Mouse (Mus musculus): ENCODE results near the gene Lhx3. TPM values are rescaled to one million over a fixed set of nuclear protein-coding genes. Genes with fewer than 3 reads are reported as not detected.

Lhx3 gene
- total RNA-seq, 1 experiment from 2014 or later = not detected

DNA sequence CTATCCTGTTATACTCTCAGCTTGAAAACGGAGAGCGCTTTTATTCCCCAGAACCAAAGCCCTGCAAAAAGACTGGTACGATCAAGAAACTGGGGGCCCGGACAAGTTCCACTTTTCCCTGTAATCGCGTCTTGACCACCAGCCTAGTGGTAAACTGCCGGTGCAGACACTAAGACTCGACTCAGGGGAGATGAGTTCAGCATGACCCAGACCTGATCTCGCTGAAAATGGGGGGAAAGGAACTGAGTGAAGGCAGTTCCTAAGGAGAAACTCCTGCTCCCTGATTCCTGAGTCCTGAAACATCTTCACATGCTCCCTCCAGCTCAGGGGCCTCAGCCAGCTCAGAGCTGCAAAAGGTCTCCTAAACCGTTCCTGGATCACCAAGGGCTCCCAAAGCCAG, 2.3 kb downstream of the Lhx3 start:
- no peak for ATAC-seq (ENCODE audit: extremely low read depth, insufficient number of reproducible peaks, low FRiP score, poor library complexity, severe bottlenecking)

DNA sequence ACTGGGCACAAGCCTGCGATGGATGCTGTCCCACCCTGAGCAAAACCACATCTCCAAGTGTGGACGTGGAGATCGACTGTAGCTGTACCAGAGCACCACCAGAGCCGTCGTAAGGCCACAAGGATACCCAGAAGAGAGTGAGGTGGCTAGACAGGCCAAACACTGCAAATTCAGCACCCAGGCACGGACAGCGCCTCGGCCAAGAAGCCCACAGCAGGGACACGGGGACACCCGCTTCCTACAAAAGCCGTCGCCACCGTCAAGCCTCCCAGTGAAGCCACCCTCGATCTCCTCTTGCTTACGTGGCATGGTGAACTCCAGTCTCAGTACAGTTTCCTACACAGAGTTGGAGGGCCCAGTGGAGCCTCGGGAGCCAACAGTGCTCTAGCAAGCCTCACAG, 3.0 kb downstream of the Lhx3 start:
- ATAC-seq (ENCODE audit: extremely low read depth, insufficient number of reproducible peaks, low FRiP score, poor library complexity, severe bottlenecking) = no peak

GRCm38 (mm10) chr2:26202849-26203475, 5.1 kb downstream of the Lhx3 start:
- no peak for ATAC-seq (ENCODE audit: extremely low read depth, insufficient number of reproducible peaks, low FRiP score, poor library complexity, severe bottlenecking)

GRCm38 (mm10) chr2:26201926-26202848, 5.9 kb downstream of the Lhx3 start:
- no peak for ATAC-seq (ENCODE audit: extremely low read depth, insufficient number of reproducible peaks, low FRiP score, poor library complexity, severe bottlenecking)

- no peak for ATAC-seq (ENCODE audit: extremely low read depth, insufficient number of reproducible peaks, low FRiP score, poor library complexity, severe bottlenecking)
These were observed 9.6 kb downstream of the Lhx3 start for GRCm38 (mm10) chr2:26198488-26198887.

GRCm38 (mm10) chr2:26194552-26195339, 13.3 kb downstream of the Lhx3 start:
- no peak for ATAC-seq (ENCODE audit: extremely low read depth, insufficient number of reproducible peaks, low FRiP score, poor library complexity, severe bottlenecking)

GRCm38 (mm10) chr2:26188517-26188916, 19.6 kb downstream of the Lhx3 start:
- peak; percentile 46 for ATAC-seq (ENCODE audit: extremely low read depth, insufficient number of reproducible peaks, low FRiP score, poor library complexity, severe bottlenecking)

DNA sequence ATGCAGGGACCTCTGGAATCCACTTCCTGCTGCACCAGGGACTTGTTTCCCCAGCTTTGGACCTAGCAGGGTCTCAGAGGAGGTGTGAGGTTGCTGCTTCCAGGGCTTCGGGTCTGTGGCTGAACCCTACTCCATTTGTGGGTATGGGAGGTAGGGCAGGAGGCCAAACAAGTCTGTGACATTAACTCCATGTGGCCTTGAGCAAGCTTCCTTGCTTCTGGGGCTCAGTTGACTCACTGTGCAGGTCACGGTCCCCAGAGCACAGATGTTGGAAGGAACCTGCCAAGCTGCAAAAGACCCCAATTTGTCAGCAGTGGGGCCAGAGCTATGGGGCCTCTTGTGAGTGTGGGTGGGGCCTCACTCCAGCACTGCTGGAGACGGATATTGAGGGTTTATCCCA, 23.7 kb downstream of the Lhx3 start:
- ATAC-seq (ENCODE audit: extremely low read depth, insufficient number of reproducible peaks, low FRiP score, poor library complexity, severe bottlenecking) = no peak

DNA sequence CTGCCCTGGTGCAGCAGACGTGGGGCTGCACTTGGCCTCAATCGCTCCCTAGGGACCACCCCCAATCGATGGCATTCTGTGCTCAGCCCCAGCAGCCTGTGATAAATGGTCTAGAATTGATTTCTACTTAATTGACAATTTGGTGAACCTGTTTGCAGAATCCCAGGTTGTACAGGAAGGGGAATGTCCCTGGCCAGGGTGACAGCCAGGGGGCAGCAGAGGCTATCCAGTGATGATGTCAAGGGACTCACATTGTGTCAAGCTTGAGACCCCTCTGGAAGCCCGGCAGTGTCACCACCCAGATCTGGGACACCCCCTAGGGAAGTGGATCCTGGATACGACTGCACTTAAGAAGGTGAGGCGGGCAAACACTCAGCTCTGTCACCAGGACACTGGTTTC, 25.4 kb downstream of the Lhx3 start:
- no peak for ATAC-seq (ENCODE audit: extremely low read depth, insufficient number of reproducible peaks, low FRiP score, poor library complexity, severe bottlenecking)

- ATAC-seq (ENCODE audit: extremely low read depth, insufficient number of reproducible peaks, low FRiP score, poor library complexity, severe bottlenecking) = no peak
These were observed 30.9 kb downstream of the Lhx3 start for GRCm38 (mm10) chr2:26177189-26177588.

DNA sequence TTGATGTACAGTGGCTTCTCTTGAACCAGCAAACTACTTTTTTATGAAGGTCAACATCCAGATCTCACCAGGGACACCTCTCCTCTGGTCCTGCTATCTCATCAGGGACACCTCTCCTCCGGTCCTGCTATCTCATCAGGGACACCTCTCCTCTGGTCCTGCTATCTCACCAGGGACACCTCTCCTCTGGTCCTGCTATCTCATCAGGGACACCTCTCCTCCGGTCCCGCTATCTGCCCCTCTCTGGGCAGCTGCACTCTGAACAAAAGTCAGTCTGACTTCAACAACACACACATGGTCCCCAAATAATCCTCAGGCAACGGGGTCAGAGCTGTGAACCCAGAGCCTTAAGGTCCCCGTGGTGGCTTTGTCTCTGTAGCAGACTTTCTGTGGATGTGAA, 31.4 kb downstream of the Lhx3 start:
- ATAC-seq (ENCODE audit: extremely low read depth, insufficient number of reproducible peaks, low FRiP score, poor library complexity, severe bottlenecking) = no peak

DNA sequence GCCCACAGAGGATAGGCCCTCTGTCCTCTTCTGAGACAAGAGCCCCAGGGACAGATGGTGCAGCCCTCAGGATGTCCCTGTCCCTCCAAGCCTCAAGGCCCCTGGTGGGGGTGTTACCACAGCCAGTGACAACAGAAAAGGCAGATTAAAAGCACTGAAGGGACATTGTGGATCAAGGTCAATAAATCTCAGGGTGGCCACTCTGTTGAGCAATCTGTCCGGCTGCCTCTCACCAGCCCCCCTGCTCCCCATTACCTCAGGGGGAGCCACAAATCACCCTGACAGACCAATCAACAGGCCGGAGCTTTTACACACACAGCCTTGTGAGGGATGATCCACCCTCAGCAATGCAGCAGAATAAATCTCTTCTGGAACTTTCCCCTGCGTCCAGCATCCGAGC, 32.9 kb downstream of the Lhx3 start:
- no peak for ATAC-seq (ENCODE audit: extremely low read depth, insufficient number of reproducible peaks, low FRiP score, poor library complexity, severe bottlenecking)

DNA sequence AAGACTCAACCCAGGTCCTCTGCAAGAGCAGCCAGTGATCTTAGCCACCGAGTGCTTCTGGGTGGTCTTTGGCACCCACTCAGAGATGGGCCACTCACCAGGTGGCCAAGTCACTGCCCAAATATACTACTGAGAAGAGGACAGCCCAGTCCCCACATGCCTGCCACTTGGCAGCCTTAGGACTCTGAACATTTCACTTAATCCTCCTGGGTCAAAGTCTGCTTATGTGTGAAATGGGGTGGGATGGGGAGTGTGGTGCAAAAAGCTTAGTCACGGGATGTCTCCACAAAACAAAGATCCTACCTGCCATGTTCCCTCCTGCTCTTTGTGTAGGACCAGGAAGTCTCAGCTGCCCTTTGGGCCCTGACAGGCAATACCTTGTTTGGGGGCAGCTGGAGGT, 35.9 kb downstream of the Lhx3 start:
- no peak for ATAC-seq (ENCODE audit: extremely low read depth, insufficient number of reproducible peaks, low FRiP score, poor library complexity, severe bottlenecking)

GRCm38 (mm10) chr2:26170376-26170775, 37.7 kb downstream of the Lhx3 start:
- no peak for ATAC-seq (ENCODE audit: extremely low read depth, insufficient number of reproducible peaks, low FRiP score, poor library complexity, severe bottlenecking)

GRCm38 (mm10) chr2:26168843-26169579, 39.1 kb downstream of the Lhx3 start:
- ATAC-seq (ENCODE audit: extremely low read depth, insufficient number of reproducible peaks, low FRiP score, poor library complexity, severe bottlenecking) = no peak

GRCm38 (mm10) chr2:26166890-26167289, 41.2 kb downstream of the Lhx3 start:
- no peak for ATAC-seq (ENCODE audit: extremely low read depth, insufficient number of reproducible peaks, low FRiP score, poor library complexity, severe bottlenecking)

GRCm38 (mm10) chr2:26158064-26158463, 50.0 kb downstream of the Lhx3 start:
- ATAC-seq (ENCODE audit: extremely low read depth, insufficient number of reproducible peaks, low FRiP score, poor library complexity, severe bottlenecking) = no peak

DNA sequence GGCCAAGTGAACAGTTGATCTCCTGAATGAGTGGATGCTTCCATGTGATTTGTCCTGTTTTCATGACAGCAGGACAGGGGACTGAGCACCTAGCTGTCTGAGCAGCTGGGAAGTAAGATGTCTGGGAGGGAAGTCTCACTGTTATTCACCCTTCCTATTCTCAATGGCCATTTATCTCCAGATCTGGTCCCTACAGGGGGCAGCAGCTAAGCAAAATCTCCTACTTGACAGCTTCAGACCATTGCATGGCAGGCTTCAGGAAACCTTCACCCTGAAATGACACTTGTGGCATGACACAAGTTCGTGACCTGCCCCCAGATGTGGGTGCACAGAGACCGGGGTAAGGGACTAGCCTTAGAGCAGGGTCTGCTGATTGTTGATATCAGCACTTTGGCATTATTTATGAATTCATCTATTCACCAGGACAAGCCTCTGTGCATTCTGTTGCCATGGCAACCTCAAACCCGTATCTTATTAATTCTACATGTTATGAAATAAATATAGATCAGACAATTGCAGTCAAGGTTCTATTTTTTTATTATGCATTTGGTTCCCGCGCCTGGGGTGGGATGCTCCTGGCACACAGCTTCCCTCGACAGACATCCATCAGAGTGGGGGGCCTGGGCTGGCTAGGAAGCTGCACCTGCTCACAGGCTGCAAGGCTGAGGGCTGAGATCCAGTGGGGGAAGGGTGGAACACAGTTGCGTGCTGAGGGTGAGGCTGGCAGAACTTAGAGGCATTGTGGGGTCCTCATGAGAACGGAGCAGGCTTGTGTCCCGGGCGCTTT, 51.7 kb downstream of the Lhx3 start:
- no peak for ATAC-seq (ENCODE audit: extremely low read depth, insufficient number of reproducible peaks, low FRiP score, poor library complexity, severe bottlenecking)

Data from neutrophil, adult 5-6 weeks (primary cell).